Mouse (Mus musculus) macrophage (primary cell): ENCODE data around the gene Teddm1b. TPM values are rescaled to one million over a fixed set of nuclear protein-coding genes. Genes with fewer than 3 reads are reported as not detected.
A peak's percentile ranks its signal among the peaks of the same experiment; 100 is the strongest.

ENCODE experiments used
- H3K27ac ChIP-seq: fragments of 350-480 bp; formaldehyde crosslinking; 2 replicates; pipeline ENCODE4 v1.9.0; 2021
- H3K36me3 ChIP-seq: fragments of 350-480 bp; formaldehyde crosslinking; 2 replicates; pipeline ENCODE4 v1.9.0; 2021; ENCODE audit errors: inconsistent target
- H3K4me3 ChIP-seq: fragments of 350-480 bp; formaldehyde crosslinking; 2 replicates; pipeline ENCODE4 v1.9.0; 2021; ENCODE audit errors: inconsistent target
- H3K79me2 ChIP-seq: fragments of 350-480 bp; formaldehyde crosslinking; 2 replicates; pipeline ENCODE4 v1.9.0; 2021; ENCODE audit errors: inconsistent target
- WGBS: methylation state at CpG from one replicate; pipeline ENCODE4 v1.1.7; 2026; ENCODE audit warnings: inconsistent platforms; ENCODE audit not compliant: missing documents; 5-methylcytosine and 5-hydroxymethylcytosine counted together
- polyA plus RNA-seq: library from polyadenylated mRNA; stranded (reverse); fragments of 250-400 nt; gene quantifications from 3 replicates; pipeline ENCODE4 v1.2.4, GENCODE M21; 2018; ENCODE audit warnings: inconsistent platforms

Teddm1b gene
- polyA plus RNA-seq, 1 experiment from 2014 or later: not detected

- Histone ChIP-seq H3K4me3 (no peak overlapping the region), H3K27ac (no peak overlapping the region), H3K79me2 (no peaks in the 10 kb centered on the region), H3K36me3 (peaks cover 25% of the 10 kb centered on the region)
- WGBS: 93% methylated on average over 6 of the region's 6 CpGs
Observed at GRCm38 (mm10) chr1:153911276-153911795, 37.2 kb downstream of the Teddm1b start.

GRCm38 (mm10) chr1:153913869-153914268, 39.7 kb downstream of the Teddm1b start:
- 0 out of 2 replicates have a peak overlapping the region, but pooled peaks have one; percentile 19 for H3K27ac ChIP-seq
- no peaks in the 10 kb centered on the region for H3K79me2 ChIP-seq
- 48% methylated on average over 3 of the region's 3 CpGs for WGBS
- no peak overlapping the region for H3K4me3 ChIP-seq
- 0 out of 2 replicates have a peak, but pooled peaks cover under 1% of the 10 kb centered on the region for H3K36me3 ChIP-seq

- Histone ChIP-seq H3K36me3 (no peaks in the 10 kb centered on the region), H3K27ac (no peak overlapping the region), H3K79me2 (no peaks in the 10 kb centered on the region), H3K4me3 (no peak overlapping the region)
- WGBS: 88% methylated on average over 2 of the region's 3 CpGs
Observed at GRCm38 (mm10) chr1:153918521-153919206, 44.5 kb downstream of the Teddm1b start.

GRCm38 (mm10) chr1:153921642-153922041, 47.5 kb downstream of the Teddm1b start:
- no peaks in the 10 kb centered on the region for H3K79me2 ChIP-seq
- no peaks in the 10 kb centered on the region for H3K36me3 ChIP-seq
- no peak overlapping the region for H3K4me3 ChIP-seq
- 82% methylated on average over 3 of the region's 3 CpGs for WGBS
- no peak overlapping the region for H3K27ac ChIP-seq

- no peak overlapping the region for H3K27ac ChIP-seq
- WGBS: 69% methylated on average over 5 of the region's 5 CpGs
- H3K4me3 ChIP-seq: no peak overlapping the region
- no peaks in the 10 kb centered on the region for H3K79me2 ChIP-seq
- no peaks in the 10 kb centered on the region for H3K36me3 ChIP-seq
Observed at GRCm38 (mm10) chr1:153922571-153923021, 48.5 kb downstream of the Teddm1b start.

- WGBS: 55% methylated on average over 4 of the region's 6 CpGs
- Histone ChIP-seq H3K27ac (no peak overlapping the region), H3K4me3 (no peak overlapping the region), H3K79me2 (no peaks in the 10 kb centered on the region), H3K36me3 (no peaks in the 10 kb centered on the region)
Observed at GRCm38 (mm10) chr1:153924395-153925385, 50.5 kb downstream of the Teddm1b start.

Other genes starting within 250 kb of the Teddm1b start
- gene Rgs8, start 221.3 kb upstream of the Teddm1b start, polyA plus RNA-seq: not detected in 3 replicates
- 0.11 to 1.2 TPM (median 0.14 TPM) in 3 replicates for gene Rgs16, start 134.0 kb upstream of the Teddm1b start, polyA plus RNA-seq
- gene Rnasel, start 124.9 kb upstream of the Teddm1b start, polyA plus RNA-seq: 147 to 181 TPM (median 163 TPM) in 3 replicates
- gene Rgsl1, start 30.2 kb upstream of the Teddm1b start, polyA plus RNA-seq: 1.6 to 4.4 TPM (median 2.3 TPM) in 3 replicates
- not detected in 3 replicates for gene Teddm1a, start 17.4 kb downstream of the Teddm1b start, polyA plus RNA-seq
- gene Glul, start 25.6 kb downstream of the Teddm1b start, polyA plus RNA-seq: 160 to 381 TPM (median 220 TPM) in 3 replicates
- gene Teddm2, start 25.9 kb downstream of the Teddm1b start, polyA plus RNA-seq: 0.06 to 0.15 TPM (median 0.07 TPM) in 3 replicates